Mouse (Mus musculus): ENCODE measurements around the gene Gsta3. TPM values are rescaled to one million over a fixed set of nuclear protein-coding genes. Genes with fewer than 3 reads are reported as not detected.
"Not testable (repeated sequence)": the region's sequence is repeated elsewhere in the genome, so short reads cannot be mapped to it uniquely, and the experiment has no call there.

Gsta3 gene
- total RNA-seq (2022): 1 to 10 TPM; 1.1 to 2.2 (median 1.4) TPM

DNA sequence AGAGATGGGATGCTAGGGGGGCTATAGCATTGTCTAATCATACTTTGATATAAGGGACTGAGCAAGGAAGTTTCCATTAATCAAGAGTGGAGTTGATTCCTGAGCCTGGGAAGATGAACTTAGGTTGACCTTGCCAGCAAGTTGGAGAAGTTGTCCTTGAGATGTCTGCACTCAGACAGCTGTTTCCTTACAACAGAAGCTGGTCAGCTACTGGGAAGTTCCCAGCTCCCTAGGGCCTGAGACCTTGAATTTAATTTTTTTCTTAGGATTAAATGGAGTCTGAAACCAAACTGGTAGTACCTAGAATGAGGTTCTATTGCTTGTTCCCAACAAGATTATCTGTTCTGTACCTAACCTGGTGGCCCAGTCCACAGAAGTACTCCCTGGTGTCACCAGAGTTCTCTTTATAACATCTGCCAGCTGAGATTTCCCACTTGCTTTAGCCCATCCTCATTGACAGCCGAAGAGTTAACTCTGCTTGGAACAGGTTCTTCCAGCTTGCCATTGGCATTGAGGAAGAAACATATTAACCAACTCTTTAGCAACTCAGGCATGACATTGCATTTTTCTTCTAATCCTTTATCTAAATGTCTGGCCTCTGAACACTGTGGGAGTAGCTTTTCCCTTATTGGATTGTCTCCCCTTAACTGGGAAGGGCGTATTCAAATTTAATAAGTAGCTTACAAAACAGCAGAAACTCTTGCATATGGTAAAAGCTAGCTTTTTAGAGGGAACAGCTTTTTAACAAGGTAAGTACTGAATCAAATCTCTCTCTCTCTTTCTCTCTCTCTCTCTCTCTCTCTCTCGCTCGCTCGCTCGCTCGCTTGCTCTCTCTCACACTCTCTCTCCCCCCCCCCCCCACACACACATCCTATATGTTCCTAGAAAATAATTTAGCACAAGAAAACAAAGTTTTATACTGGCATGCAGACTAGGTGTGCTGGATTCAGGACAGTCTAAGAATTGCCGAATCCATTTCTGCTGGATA is at the start of gene Gsta3:
Gsta3 (plus strand) TSS at position 679 of the 988 bp plus-strand sequence.
- DNase-seq (ENCODE audit: low spot score in 2 of 2): no peak

DNA sequence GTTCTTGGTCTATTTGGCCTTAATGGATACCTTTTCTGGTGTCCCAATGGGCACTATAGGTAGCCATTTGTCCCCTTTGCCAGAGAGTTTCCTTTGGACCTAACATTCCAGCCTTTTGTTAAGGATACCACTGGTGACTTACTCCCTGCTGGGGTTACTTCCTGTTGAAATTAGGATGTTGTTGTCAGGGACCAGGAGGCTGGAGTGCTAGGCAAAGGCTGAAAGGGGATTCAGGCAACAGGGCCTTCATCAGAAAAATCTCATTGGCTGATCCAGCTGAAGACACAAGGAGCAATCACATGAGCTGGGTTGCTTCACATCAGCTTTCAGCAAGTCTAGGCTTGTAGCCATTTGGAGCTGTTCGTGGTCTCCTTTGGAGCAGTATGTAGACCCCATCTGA is 34.1 kb upstream of the Gsta3 start:
- no peak for DNase-seq (ENCODE audit: low spot score in 2 of 2)

DNA sequence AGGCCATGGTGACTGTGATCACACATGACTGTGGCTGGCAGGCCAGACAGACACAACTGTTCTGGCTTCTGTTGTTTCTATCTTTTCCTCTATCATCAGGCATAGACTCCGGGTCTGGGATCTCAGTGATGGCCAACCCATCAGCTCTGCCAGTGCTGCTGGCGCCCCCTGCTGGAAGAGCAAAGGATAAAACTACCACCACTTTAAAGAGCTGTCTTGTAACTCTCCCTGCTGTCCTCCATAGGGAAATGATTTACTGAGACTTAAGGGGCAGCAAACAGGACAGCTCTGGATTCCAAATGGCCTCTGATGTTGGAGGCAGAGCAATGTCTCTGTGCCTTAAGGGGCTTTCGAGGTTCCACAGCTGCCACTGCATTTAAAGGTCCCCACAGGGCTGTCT is 26.9 kb upstream of the Gsta3 start:
- not testable (repeated sequence) for DNase-seq (ENCODE audit: low spot score in 2 of 2)

- DNase-seq (ENCODE audit: low spot score in 2 of 2): not testable (repeated sequence)
Observed at GRCm38 (mm10) chr1:21213991-21214692, 26.2 kb upstream of the Gsta3 start.

DNA sequence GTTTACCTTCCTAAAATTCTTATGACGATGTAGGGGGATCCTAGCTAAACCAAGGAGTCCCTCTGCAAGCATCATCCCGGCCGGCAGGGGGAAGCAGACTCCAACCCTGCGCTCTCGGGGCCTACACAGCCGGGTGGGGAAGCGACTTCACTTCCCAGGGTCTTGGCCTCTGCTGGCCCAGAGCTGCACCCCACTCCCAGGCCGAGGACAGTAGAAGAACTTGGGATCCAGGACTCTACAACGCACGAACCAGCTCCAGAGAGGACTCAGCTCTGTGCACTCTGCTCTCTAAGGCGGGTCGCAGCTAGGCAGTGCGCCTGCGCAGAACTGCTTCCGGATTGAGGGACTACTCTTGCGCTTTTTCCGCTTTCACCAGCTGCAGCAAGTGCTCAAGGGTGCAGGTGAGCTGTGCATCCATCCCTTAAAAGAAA is 21.9 kb upstream of the Gsta3 start, which contains the start of gene Tmem14a:
Tmem14a (plus strand) TSS at position 87 of the 431 bp plus-strand sequence.
- peak; percentile 79 to 89 for DNase-seq (ENCODE audit: low spot score in 2 of 2)

DNA sequence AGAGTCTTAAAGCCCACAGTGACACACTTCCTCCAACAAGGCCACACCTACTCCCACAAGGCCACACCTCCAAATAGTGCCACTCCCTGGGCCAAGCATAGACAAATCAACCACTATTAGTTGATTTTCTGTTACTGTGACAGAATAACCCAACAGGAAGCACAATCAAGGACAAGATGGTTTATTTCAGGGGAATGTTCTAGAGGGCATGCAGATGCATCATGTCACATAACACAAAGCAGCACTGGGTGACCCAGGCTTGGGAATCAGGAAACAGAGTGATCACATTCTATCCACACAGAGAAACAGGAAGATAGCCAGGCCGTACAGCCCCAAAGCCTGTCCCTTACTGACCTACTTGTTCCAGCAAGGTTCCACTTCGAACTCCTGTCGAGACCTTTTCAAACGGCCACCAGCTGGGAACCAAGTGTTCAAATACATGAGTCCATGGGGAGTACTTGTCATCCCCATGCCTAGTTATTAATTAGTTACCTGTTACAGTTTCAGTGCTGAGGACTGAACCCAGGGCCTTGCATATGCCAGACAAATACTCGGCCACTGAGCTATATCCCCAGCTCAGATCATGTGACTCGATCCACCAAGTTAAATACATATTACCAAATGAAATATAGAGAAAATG is 12.5 kb upstream of the Gsta3 start:
- no peak for DNase-seq (ENCODE audit: low spot score in 2 of 2)

DNA sequence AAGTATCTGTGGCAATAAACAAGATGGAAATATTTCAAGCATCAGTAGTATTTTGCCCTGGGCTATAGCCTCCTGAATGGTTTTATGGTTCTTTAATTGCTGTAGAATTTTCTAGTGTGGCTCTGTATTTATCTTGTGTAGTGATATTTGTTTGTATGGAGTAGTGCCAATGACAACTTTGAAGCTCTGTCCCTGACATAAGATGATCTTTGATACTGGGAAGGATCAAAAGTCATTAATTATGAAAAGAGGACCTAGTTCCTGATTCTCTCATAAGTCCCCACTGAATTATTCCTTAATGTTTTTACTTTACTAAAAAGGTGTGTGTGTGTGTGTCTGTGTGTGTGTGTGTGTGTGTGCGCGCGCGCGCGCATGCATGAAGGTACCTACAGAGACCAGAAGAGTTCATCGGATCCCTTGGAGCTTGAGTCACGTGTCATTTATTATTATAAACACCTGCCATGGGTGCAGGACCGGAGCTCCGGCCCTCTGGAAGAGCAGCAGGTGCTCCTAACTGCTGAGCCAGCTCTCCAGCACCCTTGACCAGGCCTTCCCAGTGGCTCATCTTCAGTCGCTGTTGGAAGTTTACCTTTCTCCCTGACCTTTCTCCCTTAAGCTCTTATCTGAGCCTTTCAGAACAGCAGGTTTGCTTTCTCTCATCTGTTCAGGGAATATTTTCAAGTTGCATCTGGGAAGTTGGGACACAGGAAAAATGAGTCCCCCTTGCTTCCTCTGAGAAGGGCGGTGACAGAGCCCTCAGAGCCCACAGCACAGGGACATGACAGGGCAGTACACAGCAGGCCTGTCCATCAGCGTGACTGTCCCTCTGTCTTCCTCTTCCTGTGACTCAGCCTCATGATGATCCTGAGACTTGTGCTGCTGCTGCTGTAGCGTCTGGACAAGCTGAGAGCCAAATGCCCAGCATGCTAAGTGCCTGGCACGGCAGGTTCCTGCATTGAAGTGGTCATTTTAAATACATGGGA is 11.4 kb upstream of the Gsta3 start:
- DNase-seq (ENCODE audit: low spot score in 2 of 2): not testable (repeated sequence)

DNA sequence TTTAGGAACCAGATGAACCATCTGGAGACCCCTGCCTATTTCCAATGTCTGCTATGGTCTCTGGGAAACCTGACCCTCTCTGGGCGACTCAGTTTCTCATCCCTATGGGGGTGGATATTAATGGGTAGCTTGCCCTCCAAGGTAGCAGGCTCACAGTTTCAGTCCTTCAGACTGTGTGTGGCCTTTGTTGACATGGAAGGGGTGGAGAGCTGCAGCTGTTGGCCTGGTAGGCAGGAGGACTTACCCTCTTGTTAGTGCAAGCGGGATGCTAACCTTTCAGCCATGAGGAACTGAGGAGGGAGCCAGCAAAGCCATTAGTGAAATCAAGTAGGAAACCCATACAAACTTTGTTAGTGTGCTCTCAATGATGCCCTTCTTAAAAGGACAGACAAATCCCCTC is 10.0 kb upstream of the Gsta3 start:
- DNase-seq (ENCODE audit: low spot score in 2 of 2): no peak

DNA sequence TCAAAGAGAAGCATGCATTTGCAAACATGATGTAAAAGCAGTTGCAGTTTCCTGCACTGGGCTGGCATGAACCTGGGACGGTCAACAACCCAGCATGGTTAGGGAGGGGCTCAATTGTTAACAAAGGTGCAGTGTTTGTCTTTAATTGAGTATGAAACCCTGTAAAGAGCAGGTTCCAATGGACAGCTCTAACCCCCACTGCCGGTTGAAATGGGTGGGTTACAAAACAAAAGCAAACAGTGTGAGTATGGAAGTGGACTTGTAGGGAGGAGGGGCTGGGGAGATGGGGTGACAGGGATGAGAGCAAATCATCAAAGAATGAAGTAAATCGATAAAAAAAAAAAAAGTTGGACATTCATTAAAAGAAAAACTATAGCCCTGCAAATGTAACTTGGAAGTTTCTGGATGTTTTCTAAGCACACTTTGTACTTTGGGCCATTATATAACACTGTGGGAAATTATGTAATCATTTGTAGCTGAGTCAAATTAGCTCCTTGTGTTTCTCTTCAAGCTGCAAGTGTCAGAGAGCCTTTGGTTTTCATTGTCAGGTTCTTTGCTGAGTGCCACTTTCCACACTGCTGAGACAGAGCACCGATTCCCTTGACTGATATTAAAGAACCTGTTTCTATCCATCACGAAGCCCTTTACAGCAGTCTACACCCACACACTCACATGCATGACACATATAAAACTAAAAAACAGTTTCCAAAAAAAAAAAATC is 8.5 kb upstream of the Gsta3 start:
- DNase-seq (ENCODE audit: low spot score in 2 of 2): peak in 1 of 2 experiments; percentile 18

- no peak for DNase-seq (ENCODE audit: low spot score in 2 of 2)
Observed at GRCm38 (mm10) chr1:21232516-21232915, 7.9 kb upstream of the Gsta3 start.

DNA sequence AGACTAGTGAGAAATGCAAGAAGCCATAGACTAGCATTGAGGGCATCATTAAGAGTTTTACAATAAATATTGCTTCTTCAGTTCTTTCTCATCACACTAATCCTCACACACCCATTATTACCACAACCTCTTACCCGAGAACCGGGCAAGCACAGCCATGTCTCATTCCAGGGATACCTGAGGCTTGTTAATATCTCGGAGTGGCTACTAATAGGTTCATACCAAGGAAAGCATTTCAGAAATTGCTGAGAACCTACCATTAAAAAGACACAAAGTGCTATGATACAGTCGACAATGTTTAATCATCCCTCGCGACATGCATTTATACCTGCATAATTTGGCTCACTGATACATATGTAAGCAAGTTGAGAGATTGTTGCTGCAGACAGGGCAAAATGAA is 5.0 kb upstream of the Gsta3 start:
- no peak for DNase-seq (ENCODE audit: low spot score in 2 of 2)

DNA sequence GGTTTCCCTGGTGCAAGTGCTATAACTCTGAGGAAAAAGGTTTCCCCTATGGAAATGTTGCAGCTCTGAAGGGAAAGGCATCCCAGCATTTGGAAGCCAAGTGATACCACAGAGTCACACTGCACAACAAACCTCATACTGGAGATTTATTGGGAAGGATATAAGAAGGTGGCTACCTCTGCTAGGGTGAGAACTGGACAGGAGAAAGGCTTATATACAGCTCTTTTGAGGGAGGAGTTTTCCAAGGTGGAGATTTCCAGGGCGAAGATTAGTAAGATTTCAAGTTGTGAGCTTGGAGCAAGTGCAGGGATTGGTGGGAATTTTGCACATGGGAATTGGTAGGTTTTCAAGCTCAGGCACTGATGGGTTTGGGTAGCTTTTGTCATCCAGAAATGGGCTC is 707 bp downstream of the Gsta3 start:
- no peak for DNase-seq (ENCODE audit: low spot score in 2 of 2)

DNA sequence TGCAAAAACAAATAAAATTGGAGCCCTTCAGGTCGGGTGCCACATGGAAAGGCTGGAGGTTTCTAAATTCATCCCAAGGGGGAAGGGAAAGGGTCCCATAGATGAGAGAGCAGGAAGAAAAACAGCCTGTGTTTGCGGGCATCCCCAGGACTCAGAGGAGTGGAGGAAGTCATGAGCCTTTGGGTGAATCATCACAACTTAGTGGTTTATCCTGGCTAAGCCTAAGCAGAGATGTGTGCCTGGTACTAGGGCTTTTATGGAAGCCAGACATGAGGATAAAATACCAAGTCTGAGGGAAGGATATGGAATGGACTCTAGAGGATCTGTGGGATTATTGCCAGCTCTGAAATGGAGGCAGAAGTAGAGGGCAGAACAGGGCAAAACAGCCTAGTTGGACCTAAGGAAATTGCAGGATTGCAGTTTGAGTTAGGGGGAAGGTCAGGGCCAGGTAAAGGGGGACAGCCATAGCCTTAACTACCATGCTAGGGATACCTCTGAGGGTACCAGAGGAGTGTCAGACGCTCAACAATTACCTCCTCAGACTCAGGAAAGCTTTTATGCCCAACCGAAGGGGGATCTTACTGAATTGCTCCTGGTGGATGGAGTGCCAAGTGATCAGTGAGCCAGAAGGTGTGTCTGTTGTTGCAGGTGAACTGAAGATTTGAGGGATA is 4.0 kb downstream of the Gsta3 start:
- DNase-seq (ENCODE audit: low spot score in 2 of 2): no peak

GRCm38 (mm10) chr1:21246136-21246535 is 5.7 kb downstream of the Gsta3 start:
- no peak for DNase-seq (ENCODE audit: low spot score in 2 of 2)

DNA sequence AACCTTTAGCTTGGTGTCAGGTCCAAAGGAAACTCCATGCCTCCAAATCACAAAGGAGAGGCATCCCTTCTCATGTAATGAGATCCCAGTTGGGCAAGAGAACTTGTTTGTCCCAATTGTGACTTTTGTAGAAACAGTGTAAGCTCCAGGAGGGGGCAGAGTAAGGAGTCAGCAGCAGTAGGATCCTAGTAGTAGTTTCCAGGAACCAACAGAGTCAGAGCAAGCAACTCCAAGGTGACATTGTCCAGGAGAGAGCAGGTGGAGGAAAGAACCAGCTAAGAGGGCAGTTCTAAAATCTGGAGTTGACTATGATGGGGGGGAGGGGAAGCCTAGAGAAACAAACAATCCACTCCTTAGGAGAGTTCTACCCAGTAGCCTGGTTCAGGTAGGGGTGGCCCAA is 7.5 kb downstream of the Gsta3 start:
- no peak for DNase-seq (ENCODE audit: low spot score in 2 of 2)

DNA sequence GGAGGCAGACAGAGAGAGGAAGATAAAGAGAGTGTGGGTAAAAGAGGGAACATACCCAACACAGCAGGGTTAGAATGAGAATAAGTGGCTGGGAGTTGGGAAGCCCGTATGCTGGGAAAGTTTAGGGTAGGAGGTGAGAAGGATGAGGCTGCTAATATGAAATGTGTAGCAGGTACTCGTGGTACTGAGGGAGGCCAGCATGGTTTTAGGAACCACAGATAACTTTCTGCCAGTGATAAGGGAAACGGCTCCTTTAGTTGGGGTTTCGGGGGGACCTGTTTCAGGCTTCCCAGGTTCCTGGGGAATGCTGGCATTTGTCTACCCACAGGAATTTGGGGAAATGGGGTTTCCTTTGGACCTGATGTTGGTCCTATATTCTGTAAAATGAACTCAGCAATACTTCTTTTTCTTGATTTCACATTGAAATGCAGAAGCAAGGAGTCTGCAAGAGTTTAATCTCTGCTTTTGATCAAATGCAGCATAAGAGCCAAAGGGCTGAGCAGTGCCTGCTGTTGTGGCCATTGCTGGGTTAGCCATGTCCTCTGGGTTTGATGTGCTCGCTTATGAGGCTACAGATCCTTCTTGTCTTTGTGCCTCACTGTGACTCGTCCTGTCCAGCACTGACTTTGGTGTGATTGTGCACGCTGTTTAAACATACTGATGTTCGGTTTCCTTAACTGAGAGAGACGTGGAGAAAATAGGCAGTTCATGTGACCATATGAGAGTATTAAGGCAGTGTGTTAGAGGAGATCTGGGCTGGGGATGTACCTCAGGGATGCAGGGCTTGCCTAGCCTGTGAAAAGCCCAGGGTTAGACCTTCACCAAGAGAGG is 8.4 kb downstream of the Gsta3 start:
- no peak for DNase-seq (ENCODE audit: low spot score in 2 of 2)

DNA sequence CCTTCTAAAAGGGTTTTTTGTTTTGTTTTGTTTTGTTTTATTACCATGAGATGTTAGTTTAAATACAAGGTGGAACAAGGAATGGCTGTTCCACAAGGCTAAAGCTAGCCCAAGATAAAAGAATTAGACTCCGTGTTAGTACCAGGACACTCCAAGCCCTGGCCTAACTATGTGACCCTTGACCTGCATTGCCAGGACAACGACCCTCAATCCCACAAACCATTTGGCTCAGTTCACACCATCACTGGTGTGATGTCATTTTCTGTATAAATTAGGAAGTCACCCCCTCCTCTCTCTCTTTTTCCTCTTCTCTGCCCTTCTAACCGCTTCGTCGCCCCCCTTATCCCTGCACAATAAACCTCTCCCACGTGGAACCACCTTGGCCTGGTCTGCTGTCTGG is 11.3 kb downstream of the Gsta3 start:
- DNase-seq (ENCODE audit: low spot score in 2 of 2): no peak

DNA sequence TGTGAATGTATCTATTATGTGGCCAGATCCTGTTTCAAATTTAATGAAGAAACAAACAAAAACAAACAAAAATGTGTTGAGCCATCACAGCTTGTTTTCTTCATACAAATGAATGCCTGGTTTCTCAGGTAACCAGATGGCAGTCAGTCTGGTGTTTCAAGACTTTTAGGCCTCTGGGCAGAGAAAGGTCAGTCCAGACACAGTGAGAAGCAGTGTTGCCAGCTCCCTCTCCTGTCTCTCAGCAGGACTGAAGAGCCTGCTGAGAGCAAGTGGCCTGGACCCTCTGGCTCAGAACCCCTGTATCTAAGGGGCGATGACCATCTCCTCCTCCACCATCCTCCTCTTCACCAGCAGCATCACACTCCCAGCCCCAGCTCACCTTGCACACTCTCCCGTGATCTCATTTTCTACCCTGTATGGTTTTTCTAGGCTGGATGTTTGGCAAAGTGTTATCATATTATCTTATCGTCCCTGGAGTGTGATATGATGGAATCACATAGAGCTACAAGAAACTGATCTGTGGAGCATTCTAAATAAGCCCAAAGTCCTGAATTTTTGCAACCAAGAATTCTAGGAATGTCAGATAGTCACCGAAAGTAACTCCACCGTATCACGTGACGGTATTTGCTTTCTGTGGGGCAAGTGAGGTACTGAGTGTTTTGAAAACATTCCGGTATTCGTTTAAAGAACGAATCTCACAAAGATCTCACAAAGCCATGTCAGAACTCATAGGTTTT is 12.3 kb downstream of the Gsta3 start:
- DNase-seq (ENCODE audit: low spot score in 2 of 2): no peak
